Mouse (Mus musculus) forebrain, embryonic 16.5 days (tissue): Measurements from ENCODE around the gene Sncg. TPM values are rescaled to one million over a fixed set of nuclear protein-coding genes. Genes with fewer than 3 reads are reported as not detected.

Experiments used
- ATAC-seq: fragments of 200-750 bp; cut with Nextera tagmentation; 2 replicates; pipeline ENCODE4 v1.8.0; 2017; ENCODE audit warnings: mild to moderate bottlenecking, moderate library complexity
- H3K27ac ChIP-seq: fragments of 300-500 bp; sonication (generic); 2 replicates; pipeline ENCODE4 v1.5.1; 2014; ENCODE audit warnings: low read length, control low read depth
- H3K27me3 ChIP-seq: fragments of 300-500 bp; sonication (generic); replicated peaks from 2 replicates; pipeline ENCODE4 v1.6.1; 2014; ENCODE audit warnings: low read length; ENCODE audit not compliant: control insufficient read depth, insufficient read depth
- H3K36me3 ChIP-seq: fragments of 300-500 bp; sonication (generic); 2 replicates; pipeline ENCODE4 v1.6.1; 2014; ENCODE audit not compliant: control insufficient read depth, insufficient read depth
- H3K4me1 ChIP-seq: fragments of 300-500 bp; sonication (generic); replicated peaks from 2 replicates; pipeline ENCODE4 v1.6.1; 2014; ENCODE audit warnings: low read length; ENCODE audit not compliant: control insufficient read depth, insufficient read depth
- H3K4me2 ChIP-seq: fragments of 300-500 bp; sonication (generic); 2 replicates; pipeline ENCODE4 v1.6.1; 2014; ENCODE audit warnings: mild to moderate bottlenecking, low read length, control low read depth
- H3K4me3 ChIP-seq: fragments of 300-500 bp; sonication (generic); replicated peaks from 2 replicates; pipeline ENCODE4 v1.5.1; 2014; ENCODE audit warnings: mild to moderate bottlenecking, low read length, control low read depth
- H3K9ac ChIP-seq: fragments of 300-500 bp; sonication (generic); replicated peaks from 2 replicates; pipeline ENCODE4 v1.6.1; 2014; ENCODE audit warnings: low read depth, low read length, control low read depth
- H3K9me3 ChIP-seq: fragments of 300-500 bp; sonication (generic); 2 replicates; pipeline ENCODE4 v1.6.1; 2016; ENCODE audit warnings: low read length; ENCODE audit not compliant: control insufficient read depth
- WGBS: fragments of 180-500 bp; shearing (Covaris S2); extraction: QIAGEN DNeasy Blood & Tissue Kit; methylation state at CpG from one replicate; pipeline ENCODE4 v1.1.7; 2014; 5-methylcytosine and 5-hydroxymethylcytosine counted together
- polyA plus RNA-seq: library from polyadenylated mRNA; unstranded; fragments of >200 nt; fragmentation: Nextera tagmentation; extraction: Ambion mirVana; gene quantifications from 2 replicates; pipeline ENCODE4 v1.2.1, GENCODE M21; 2015

Sncg gene
- polyA plus RNA-seq, 1 experiment from 2014 or later = 4.2 TPM

- ATAC-seq = no peak
- Histone ChIP-seq H3K27me3 (no peaks in the 10 kb centered on the region), H3K9ac (no peak overlapping the region), H3K4me3 (no peak overlapping the region), H3K27ac (no peak overlapping the region), H3K4me2 (no peak overlapping the region), H3K36me3 (no peaks in the 10 kb centered on the region), H3K9me3 (no peaks in the 10 kb centered on the region), H3K4me1 (no peaks in the 10 kb centered on the region)
- 80% methylated on average over 3 of the region's 3 CpGs for WGBS
Measured at GRCm38 (mm10) chr14:34351660-34352059, 22.9 kb downstream of the Sncg start.

GRCm38 (mm10) chr14:34349007-34349406 lies 25.6 kb downstream of the Sncg start:
- Histone ChIP-seq H3K27ac (no peak overlapping the region), H3K27me3 (no peaks in the 10 kb centered on the region), H3K4me3 (no peak overlapping the region), H3K9me3 (no peaks in the 10 kb centered on the region), H3K4me2 (no peak overlapping the region), H3K4me1 (no peaks in the 10 kb centered on the region), H3K9ac (no peak overlapping the region), H3K36me3 (peaks cover 4% of the 10 kb centered on the region; the same call in 1 of the 2 replicates)
- 92% methylated on average over 8 of the region's 8 CpGs for WGBS
- ATAC-seq = no peak

GRCm38 (mm10) chr14:34348301-34348700 lies 26.3 kb downstream of the Sncg start:
- Histone ChIP-seq H3K27ac (no peak overlapping the region), H3K9me3 (no peaks in the 10 kb centered on the region), H3K4me3 (no peak overlapping the region), H3K4me2 (no peak overlapping the region), H3K4me1 (no peaks in the 10 kb centered on the region), H3K9ac (no peak overlapping the region), H3K27me3 (no peaks in the 10 kb centered on the region), H3K36me3 (peaks cover 6% of the 10 kb centered on the region)
- no peak for ATAC-seq
- 85% methylated on average over 7 of the region's 7 CpGs for WGBS

- H3K36me3 ChIP-seq = peaks cover 16% of the 10 kb centered on the region
Measured at GRCm38 (mm10) chr14:34347084-34347483, 27.5 kb downstream of the Sncg start.

GRCm38 (mm10) chr14:34345771-34346566 lies 28.6 kb downstream of the Sncg start:
- Histone ChIP-seq H3K4me1 (no peaks in the 10 kb centered on the region), H3K36me3 (peaks cover 24% of the 10 kb centered on the region), H3K4me3 (no peak overlapping the region), H3K9ac (no peak overlapping the region), H3K27me3 (no peaks in the 10 kb centered on the region), H3K9me3 (no peaks in the 10 kb centered on the region), H3K4me2 (no peak overlapping the region), H3K27ac (no peak overlapping the region)
- ATAC-seq = no peak
- WGBS = 67% methylated on average over 12 of the region's 12 CpGs

More at GRCm38 (mm10) chr14:34347084-34347483, 27.5 kb downstream of the Sncg start:
- H3K4me3 ChIP-seq = no peak overlapping the region
- no peaks in the 10 kb centered on the region for H3K27me3 ChIP-seq
- ATAC-seq = no peak
- no peak overlapping the region for H3K4me2 ChIP-seq
- H3K9me3 ChIP-seq = no peaks in the 10 kb centered on the region
- WGBS = 93% methylated on average over 5 of the region's 5 CpGs
- no peaks in the 10 kb centered on the region for H3K4me1 ChIP-seq
- H3K9ac ChIP-seq = no peak overlapping the region
- no peak overlapping the region for H3K27ac ChIP-seq

- no peak overlapping the region for H3K9ac ChIP-seq
- no peaks in the 10 kb centered on the region for H3K27me3 ChIP-seq
- WGBS = 74% methylated on average over 5 of the region's 5 CpGs
- H3K4me3 ChIP-seq = no peak overlapping the region
- no peaks in the 10 kb centered on the region for H3K9me3 ChIP-seq
- peaks cover 31% of the 10 kb centered on the region for H3K36me3 ChIP-seq
- H3K27ac ChIP-seq = no peak overlapping the region
- H3K4me1 ChIP-seq = no peaks in the 10 kb centered on the region
- no peak overlapping the region for H3K4me2 ChIP-seq
- ATAC-seq = no peak
Measured at GRCm38 (mm10) chr14:34344361-34344760, 30.2 kb downstream of the Sncg start.

- Histone ChIP-seq H3K4me1 (no peaks in the 10 kb centered on the region), H3K9me3 (no peaks in the 10 kb centered on the region), H3K9ac (no peak overlapping the region), H3K27ac (no peak overlapping the region), H3K4me2 (no peak overlapping the region), H3K27me3 (no peaks in the 10 kb centered on the region), H3K36me3 (peaks cover 36% of the 10 kb centered on the region), H3K4me3 (no peak overlapping the region)
- ATAC-seq = no peak
- WGBS = 95% methylated on average over 4 of the region's 4 CpGs
Measured at GRCm38 (mm10) chr14:34343078-34343477, 31.5 kb downstream of the Sncg start.

GRCm38 (mm10) chr14:34341993-34342392 lies 32.6 kb downstream of the Sncg start:
- peaks cover 38% of the 10 kb centered on the region for H3K36me3 ChIP-seq
- no peak overlapping the region for H3K4me2 ChIP-seq
- no peak for ATAC-seq
- WGBS = 84% methylated on average over 4 of the region's 4 CpGs
- no peaks in the 10 kb centered on the region for H3K9me3 ChIP-seq
- H3K27ac ChIP-seq = no peak overlapping the region
- no peaks in the 10 kb centered on the region for H3K4me1 ChIP-seq
- H3K9ac ChIP-seq = no peak overlapping the region
- H3K4me3 ChIP-seq = no peak overlapping the region
- H3K27me3 ChIP-seq = no peaks in the 10 kb centered on the region

- H3K4me2 ChIP-seq = no peak overlapping the region
- H3K27ac ChIP-seq = no peak overlapping the region
- peaks cover 58% of the 10 kb centered on the region for H3K36me3 ChIP-seq
- 21% methylated on average over 1 of the region's 1 CpGs for WGBS
- no peak overlapping the region for H3K4me3 ChIP-seq
- H3K9me3 ChIP-seq = no peaks in the 10 kb centered on the region
- no peaks in the 10 kb centered on the region for H3K4me1 ChIP-seq
- H3K9ac ChIP-seq = no peak overlapping the region
- H3K27me3 ChIP-seq = no peaks in the 10 kb centered on the region
- no peak for ATAC-seq
Measured at GRCm38 (mm10) chr14:34339446-34339845, 35.1 kb downstream of the Sncg start.
